Mouse (Mus musculus) liver, embryonic 11.5 days (tissue): ENCODE data around the gene Tmprss12. TPM values are rescaled to one million over a fixed set of nuclear protein-coding genes. Genes with fewer than 3 reads are reported as not detected.
"Not testable (repeated sequence)": the region's sequence is repeated elsewhere in the genome, so short reads cannot be mapped to it uniquely, and the experiment has no call there.

Experiments used
- ATAC-seq: fragments of 200-750 bp; cut with Nextera tagmentation; replicated peaks from 2 replicates; pipeline ENCODE4 v1.8.0; 2017; ENCODE audit warnings: moderate number of reproducible peaks, mild to moderate bottlenecking, moderate TSS enrichment, moderate library complexity; ENCODE audit not compliant: low FRiP score
- DNase-seq: peaks from one replicate; pipeline ENCODE4 v3.0.0-alpha.2; 2017; ENCODE audit warnings: low spot score
- H3K27ac ChIP-seq: fragments of 300-500 bp; sonication (generic); 2 replicates; pipeline ENCODE4 v1.5.1; 2014; ENCODE audit warnings: mild to moderate bottlenecking, low read depth, low read length, control low read depth
- H3K27me3 ChIP-seq: fragments of 300-500 bp; sonication (generic); replicated peaks from 2 replicates; pipeline ENCODE4 v1.6.1; 2014; ENCODE audit warnings: low read length, mixed read lengths; ENCODE audit not compliant: control insufficient read depth, insufficient read depth
- H3K36me3 ChIP-seq: fragments of 300-500 bp; sonication (generic); 2 replicates; pipeline ENCODE4 v1.6.1; 2014; ENCODE audit warnings: mild to moderate bottlenecking, low read length, moderate library complexity, mixed read lengths; ENCODE audit not compliant: control insufficient read depth, insufficient read depth
- H3K4me1 ChIP-seq: fragments of 300-500 bp; sonication (generic); replicated peaks from 2 replicates; pipeline ENCODE4 v1.6.1; 2014; ENCODE audit warnings: low read length, mixed read lengths; ENCODE audit not compliant: control insufficient read depth, insufficient read depth
- H3K4me2 ChIP-seq: fragments of 300-500 bp; sonication (generic); 2 replicates; pipeline ENCODE4 v1.6.1; 2014; ENCODE audit warnings: mild to moderate bottlenecking, control low read depth, moderate library complexity
- H3K4me3 ChIP-seq: fragments of 300-500 bp; sonication (generic); 2 replicates; pipeline ENCODE4 v1.5.1; 2014; ENCODE audit warnings: low read depth, low read length, control low read depth
- H3K9ac ChIP-seq: fragments of 300-500 bp; sonication (generic); 2 replicates; pipeline ENCODE4 v1.6.1; 2014; ENCODE audit warnings: low read depth, low read length, control low read depth
- H3K9me3 ChIP-seq: fragments of 300-500 bp; sonication (generic); 2 replicates; pipeline ENCODE4 v1.6.1; 2016; ENCODE audit warnings: low read length, inconsistent platforms, mixed read lengths; ENCODE audit not compliant: control insufficient read depth
- WGBS: fragments of 180-500 bp; shearing (Covaris S2); extraction: QIAGEN DNeasy Blood & Tissue Kit; methylation state at CpG from one replicate; pipeline ENCODE4 v1.1.7; 2014; 5-methylcytosine and 5-hydroxymethylcytosine counted together
- polyA plus RNA-seq: library from polyadenylated mRNA; unstranded; fragments of >200 nt; fragmentation: Nextera tagmentation; extraction: Ambion mirVana; gene quantifications from 2 replicates; pipeline ENCODE4 v1.2.1, GENCODE M21; 2014

Gene Tmprss12
- polyA plus RNA-seq, 1 experiment from 2014 or later = not detected

GRCm38 (mm10) chr15:100328089-100328488 is 47.5 kb downstream of the Tmprss12 start:
- not testable (repeated sequence) for H3K9me3 ChIP-seq, DNase-seq, H3K4me2 ChIP-seq, H3K4me1 ChIP-seq, H3K4me3 ChIP-seq, H3K36me3 ChIP-seq, H3K27ac ChIP-seq, H3K27me3 ChIP-seq, ATAC-seq, H3K9ac ChIP-seq
- 62% methylated on average over 3 of the region's 4 CpGs for WGBS

DNA sequence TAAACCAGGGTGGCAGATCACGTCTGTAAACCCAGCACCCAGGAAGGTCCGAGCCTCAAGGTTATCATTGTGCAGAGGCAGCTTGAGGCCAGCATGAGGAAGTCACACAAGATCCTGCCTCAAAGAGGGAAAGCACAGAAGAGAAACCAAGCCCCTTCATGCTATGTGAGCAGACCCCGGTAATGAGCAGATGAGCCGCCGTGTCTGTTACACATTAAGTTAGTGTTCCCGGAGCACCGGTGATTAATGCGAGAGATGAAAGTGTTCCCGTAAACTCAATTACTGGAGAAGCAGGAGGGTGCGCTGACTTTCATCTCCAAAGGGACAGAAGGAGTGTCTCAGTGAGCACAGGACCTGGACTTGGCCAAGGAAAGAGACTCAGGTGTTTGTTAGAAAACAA is 48.7 kb downstream of the Tmprss12 start:
- not testable (repeated sequence) for H3K27me3 ChIP-seq, H3K9ac ChIP-seq, H3K4me3 ChIP-seq, H3K36me3 ChIP-seq, DNase-seq, H3K27ac ChIP-seq, ATAC-seq, H3K4me1 ChIP-seq, H3K4me2 ChIP-seq, H3K9me3 ChIP-seq
- WGBS = 77% methylated on average over 10 of the region's 10 CpGs

- Histone ChIP-seq H3K27ac (no peak overlapping the region), H3K36me3 (no peaks in the 10 kb centered on the region), H3K9me3 (no peaks in the 10 kb centered on the region), H3K4me3 (no peak overlapping the region), H3K4me2 (no peak overlapping the region), H3K9ac (no peak overlapping the region), H3K4me1 (no peaks in the 10 kb centered on the region), H3K27me3 (no peaks in the 10 kb centered on the region)
- no peak for DNase-seq
- ATAC-seq = no peak
- WGBS = 78% methylated on average over 7 of the region's 7 CpGs
Measured at GRCm38 (mm10) chr15:100330739-100331138, 50.1 kb downstream of the Tmprss12 start.

DNA sequence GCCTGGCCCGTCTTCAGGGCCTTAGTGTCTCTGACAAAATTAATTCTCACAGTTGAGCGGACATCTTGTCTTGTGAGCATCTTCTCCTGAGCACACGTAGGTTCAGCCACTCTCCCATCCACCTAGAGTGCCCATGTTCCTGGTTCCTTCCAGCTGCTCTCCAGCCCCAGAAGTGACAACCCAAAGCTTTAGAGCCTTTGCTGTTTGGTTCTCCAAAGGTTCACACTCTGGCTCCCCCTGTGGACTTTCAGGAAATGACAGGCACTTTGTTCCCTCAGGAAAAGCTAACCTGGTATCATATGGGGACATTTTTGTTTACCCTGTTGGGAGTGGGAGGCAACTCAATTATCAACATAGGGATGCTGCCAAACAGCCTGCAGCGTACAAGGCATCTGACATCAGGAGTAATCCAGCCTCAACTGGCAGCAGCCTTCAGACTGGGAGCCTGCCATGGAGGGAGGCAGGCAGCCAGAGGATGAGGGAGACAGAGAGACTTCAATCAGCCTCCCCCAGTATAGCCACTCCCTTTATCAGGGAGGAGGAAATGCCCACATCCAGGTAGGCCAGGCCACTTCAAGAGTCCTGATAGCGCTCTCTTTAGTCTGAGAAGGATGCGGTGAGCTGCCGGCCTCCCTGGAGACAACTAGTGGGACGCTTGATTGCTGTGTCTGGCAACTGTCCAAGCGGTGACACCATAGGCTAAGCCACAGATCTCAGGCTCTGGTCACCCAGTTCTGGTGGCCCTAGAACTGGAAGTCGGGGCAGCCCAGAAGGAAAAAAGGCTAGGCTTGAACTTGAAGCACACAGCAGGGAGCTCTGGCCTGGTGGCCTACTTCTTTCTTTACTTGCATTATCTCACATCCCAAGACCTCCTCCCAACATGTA is 51.7 kb downstream of the Tmprss12 start:
- not testable (repeated sequence) for H3K9me3 ChIP-seq, DNase-seq, H3K27ac ChIP-seq, H3K9ac ChIP-seq, H3K27me3 ChIP-seq, H3K4me2 ChIP-seq, H3K36me3 ChIP-seq, ATAC-seq, H3K4me1 ChIP-seq, H3K4me3 ChIP-seq
- WGBS = 27% methylated on average over 2 of the region's 10 CpGs

DNA sequence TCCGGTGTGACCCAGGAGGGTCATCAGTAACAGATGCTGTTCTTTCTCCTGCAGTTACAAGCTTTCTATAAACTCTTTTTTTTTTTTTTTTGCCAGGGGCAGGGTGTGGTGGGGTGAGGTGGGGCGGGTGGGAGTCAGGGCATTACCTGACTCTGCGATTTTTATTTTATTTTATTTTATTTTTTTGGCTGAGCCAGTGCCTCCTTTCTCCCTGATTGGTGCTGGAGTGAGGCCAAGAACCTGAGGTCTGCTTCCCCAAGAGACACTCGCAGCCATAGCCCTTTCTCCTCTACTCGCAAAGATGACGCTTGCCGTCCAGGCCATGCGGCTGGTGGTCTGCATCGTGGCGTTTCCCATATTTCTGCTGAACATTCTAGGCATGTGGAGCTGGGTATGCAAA is 54.0 kb downstream of the Tmprss12 start, which contains the start of gene Mettl7a3:
TSS of gene Mettl7a3 (plus strand) at position 301 of the 400 bp plus-strand sequence.
- no peaks in the 10 kb centered on the region for H3K4me1 ChIP-seq
- H3K27me3 ChIP-seq = no peaks in the 10 kb centered on the region
- no peaks in the 10 kb centered on the region for H3K9me3 ChIP-seq
- DNase-seq (no peak), ATAC-seq (no peak)
- no peak within 1 kb of the TSS for H3K4me3 ChIP-seq
- H3K36me3 ChIP-seq = no peaks in the 10 kb centered on the region
- no peak within 1 kb of the TSS for H3K4me2 ChIP-seq
- 85% methylated on average over 10 of the region's 10 CpGs for WGBS
- H3K9ac ChIP-seq = no peak within 1 kb of the TSS
- no peak within 1 kb of the TSS for H3K27ac ChIP-seq

- not testable (repeated sequence) for H3K4me1 ChIP-seq, H3K9ac ChIP-seq, H3K36me3 ChIP-seq, H3K4me2 ChIP-seq, H3K9me3 ChIP-seq, H3K27me3 ChIP-seq, H3K4me3 ChIP-seq, DNase-seq, H3K27ac ChIP-seq
- peak; percentile 63 for ATAC-seq
Measured at GRCm38 (mm10) chr15:100337328-100337727, 56.7 kb downstream of the Tmprss12 start.

DNA sequence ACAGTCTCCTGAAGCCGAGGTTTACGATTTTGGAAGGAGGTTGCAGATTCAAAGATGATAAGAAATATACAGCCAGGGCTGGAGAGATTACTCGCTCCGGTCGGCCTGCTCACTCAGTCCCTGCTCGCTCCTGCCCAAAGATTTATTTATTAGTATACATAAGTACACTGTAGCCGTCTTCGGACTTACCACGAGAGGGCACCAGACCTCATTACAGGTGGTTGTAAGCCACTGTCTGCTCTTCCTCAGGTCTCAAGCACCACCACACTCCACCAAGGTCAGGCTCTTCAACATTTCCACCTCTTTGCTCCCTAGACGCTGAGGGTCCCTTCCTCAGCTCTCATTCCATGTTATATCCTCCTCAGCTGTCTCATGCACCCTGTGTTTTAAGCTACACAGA is 57.2 kb downstream of the Tmprss12 start:
- not testable (repeated sequence) for DNase-seq, H3K9me3 ChIP-seq, H3K27ac ChIP-seq, H3K9ac ChIP-seq, H3K4me3 ChIP-seq, H3K36me3 ChIP-seq, H3K27me3 ChIP-seq, H3K4me2 ChIP-seq, H3K4me1 ChIP-seq
- 0 out of 2 replicates have a peak, but pooled peaks have one; percentile 45 for ATAC-seq
- 37% methylated on average over 10 of the region's 10 CpGs for WGBS

DNA sequence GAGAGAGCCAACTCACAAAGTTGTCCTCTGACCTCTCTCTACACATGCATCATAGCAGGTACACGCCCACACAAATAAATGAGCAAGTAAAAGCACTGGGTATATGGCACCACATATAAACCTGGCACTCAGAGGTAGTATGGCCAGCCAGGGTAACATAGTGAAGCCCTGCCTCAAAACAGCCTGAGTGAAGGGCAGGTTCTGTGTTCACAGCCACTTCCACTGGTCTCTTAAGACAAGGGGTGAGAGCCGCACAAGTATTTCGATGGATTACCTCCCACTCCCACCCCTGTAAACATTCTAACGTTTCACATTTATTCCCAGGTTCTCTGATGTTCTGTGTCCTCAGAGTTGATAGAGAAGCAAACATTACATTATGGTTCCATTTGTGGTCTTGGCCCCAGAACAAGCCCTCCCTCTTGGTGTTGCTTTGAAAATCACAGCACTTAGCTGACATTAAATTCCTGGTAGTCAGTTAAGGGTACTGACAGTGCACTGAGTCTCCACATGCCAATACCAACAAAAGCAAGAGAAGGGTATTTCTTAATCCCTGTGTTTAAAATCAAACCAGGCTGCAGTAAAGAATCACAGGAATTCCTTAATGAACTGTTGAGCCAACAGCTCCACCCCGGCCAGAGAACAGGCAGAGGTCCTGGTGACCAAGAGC is 60.8 kb downstream of the Tmprss12 start:
- not testable (repeated sequence) for H3K4me2 ChIP-seq, H3K27me3 ChIP-seq, H3K4me3 ChIP-seq, ATAC-seq, H3K27ac ChIP-seq, H3K9ac ChIP-seq, H3K4me1 ChIP-seq, H3K36me3 ChIP-seq, DNase-seq, H3K9me3 ChIP-seq
- 63% methylated on average over 5 of the region's 5 CpGs for WGBS
